11 mouse cellular contexts compared by ENCODE assay signal in genomic region chr14:76489128-76489527, GRCm38 (mm10).
DNase-seq lines count a peak whose midpoint lies in the region; ATAC-seq and TF ChIP-seq lines count a peak whose summit lies in the region.
"Had no signal": no experiment of that assay in that cellular context is flagged by ENCODE, and none has a peak within 500 bp of the region (broad histone marks: within the 10 kb centered on the region; RNA-seq: fewer than 3 reads in every experiment).

No protein-coding gene starts in this region.

- ATAC-seq in lung, embryonic 14.5 days (ENCODE audit: insufficient read depth), result 0 out of 2 replicates have a peak, but pooled peaks have one; percentile 39
- peak; percentile 69 for ATAC-seq in embryonic facial prominence, embryonic 14.5 days (ENCODE audit: low read depth)
- peak; percentile 87; the same call in 1 of the 2 replicates for ATAC-seq in hindbrain, embryonic 15.5 days (ENCODE audit: low FRiP score, low read depth)
- peak; percentile 81 for ATAC-seq in neural tube, embryonic 15.5 days (ENCODE audit: low FRiP score)
- no peak for ATAC-seq in megakaryocyte-erythroid progenitor cell, adult 5-6 weeks (replicated peaks; ENCODE audit: low FRiP score, low TSS enrichment, poor library complexity, severe bottlenecking)

- H3K27me3 ChIP-seq in lung, embryonic 14.5 days (ENCODE audit: insufficient read depth, low read length), result no peaks in the 10 kb centered on the region
- no peaks in the 10 kb centered on the region for H3K27me3 ChIP-seq in embryonic facial prominence, embryonic 14.5 days (replicated peaks; ENCODE audit: control insufficient read depth, insufficient read depth, low read length)
- no peaks in the 10 kb centered on the region for H3K27me3 ChIP-seq in hindbrain, embryonic 15.5 days
- no peaks in the 10 kb centered on the region for H3K27me3 ChIP-seq in neural tube, embryonic 15.5 days (replicated peaks)

- no peak overlapping the region for H3K27ac ChIP-seq in lung, embryonic 14.5 days (ENCODE audit: low read depth)
- peak overlapping the region; percentile 67 for H3K27ac ChIP-seq in embryonic facial prominence, embryonic 14.5 days (replicated peaks; ENCODE audit: low read depth, low read length)
- H3K27ac ChIP-seq in hindbrain, embryonic 15.5 days (replicated peaks), result peak overlapping the region; percentile 57
- peak overlapping the region; percentile 41 for H3K27ac ChIP-seq in neural tube, embryonic 15.5 days (replicated peaks)
- H3K27ac ChIP-seq: macrophage had no signal

- no peak for TF ChIP-seq CTCF in lung, embryonic 14.5 days (IDR thresholded peaks at IDR 0.05; ENCODE audit: low read depth)

- H3K4me1 ChIP-seq in lung, embryonic 14.5 days (ENCODE audit: insufficient read depth), result no peaks in the 10 kb centered on the region
- H3K4me1 ChIP-seq in embryonic facial prominence, embryonic 14.5 days (ENCODE audit: control insufficient read depth, insufficient read depth, low read length), result peaks cover 12% of the 10 kb centered on the region
- H3K4me1 ChIP-seq in hindbrain, embryonic 15.5 days (replicated peaks), result peaks cover 19% of the 10 kb centered on the region
- peaks cover 18% of the 10 kb centered on the region for H3K4me1 ChIP-seq in neural tube, embryonic 15.5 days

- no peak overlapping the region for H3K9ac ChIP-seq in lung, embryonic 14.5 days
- H3K9ac ChIP-seq in embryonic facial prominence, embryonic 14.5 days (ENCODE audit: low read depth, low read length), result no peak overlapping the region
- H3K9ac ChIP-seq in hindbrain, embryonic 15.5 days, result no peak overlapping the region
- no peak overlapping the region for H3K9ac ChIP-seq in neural tube, embryonic 15.5 days (replicated peaks)

- 0 out of 2 replicates have a peak, but pooled peaks cover under 1% of the 10 kb centered on the region for H3K36me3 ChIP-seq in lung, embryonic 14.5 days (ENCODE audit: insufficient read depth)
- no peaks in the 10 kb centered on the region for H3K36me3 ChIP-seq in embryonic facial prominence, embryonic 14.5 days (ENCODE audit: control insufficient read depth, insufficient read depth, low read length)
- no peaks in the 10 kb centered on the region for H3K36me3 ChIP-seq in hindbrain, embryonic 15.5 days
- peaks cover 8% of the 10 kb centered on the region for H3K36me3 ChIP-seq in neural tube, embryonic 15.5 days
- H3K36me3 ChIP-seq: G1E had no signal

- no peak overlapping the region for H3K4me3 ChIP-seq in lung, embryonic 14.5 days (ENCODE audit: low read depth, low read length)
- H3K4me3 ChIP-seq in embryonic facial prominence, embryonic 14.5 days (ENCODE audit: low read depth, low read length), result no peak overlapping the region
- H3K4me3 ChIP-seq in hindbrain, embryonic 15.5 days, result no peak overlapping the region
- no peak overlapping the region for H3K4me3 ChIP-seq in neural tube, embryonic 15.5 days (replicated peaks)

- WGBS in lung, embryonic 14.5 days, result 57% methylated on average over 2 of the region's 2 CpGs
- WGBS in embryonic facial prominence, embryonic 14.5 days, result 49% methylated on average over 2 of the region's 2 CpGs
- WGBS in hindbrain, embryonic 15.5 days, result 47% methylated on average over 2 of the region's 2 CpGs
- 55% methylated on average over 2 of the region's 2 CpGs for WGBS in neural tube, embryonic 15.5 days

- peak; percentile 63 for DNase-seq in lung, embryonic 14.5 days
- no peak for DNase-seq in lung, postnatal 14 days
- peak; percentile 87 for DNase-seq in embryonic facial prominence, embryonic 14.5 days (ENCODE audit: low spot score)
- DNase-seq in urinary bladder, postnatal 14 days (ENCODE audit: low spot score), result no peak
- DNase-seq: kidney, adult 18-20 months; thymus, postnatal 25 days had no signal

- H3K9me3 ChIP-seq in lung, embryonic 14.5 days (ENCODE audit: low read depth, low read length), result no peaks in the 10 kb centered on the region
- H3K9me3 ChIP-seq in embryonic facial prominence, embryonic 14.5 days (ENCODE audit: control insufficient read depth, low read length), result no peaks in the 10 kb centered on the region
- H3K9me3 ChIP-seq in hindbrain, embryonic 15.5 days, result no peaks in the 10 kb centered on the region
- no peaks in the 10 kb centered on the region for H3K9me3 ChIP-seq in neural tube, embryonic 15.5 days (replicated peaks)

- H3K4me2 ChIP-seq in lung, embryonic 14.5 days, result no peak overlapping the region
- H3K4me2 ChIP-seq in embryonic facial prominence, embryonic 14.5 days (ENCODE audit: low read depth, low read length), result no peak overlapping the region
- H3K4me2 ChIP-seq in hindbrain, embryonic 15.5 days, result no peak overlapping the region
- no peak overlapping the region for H3K4me2 ChIP-seq in neural tube, embryonic 15.5 days

Comparison
In these comparisons a context has a peak if more than half of its experiments do, and no peak if none do; other contexts are left out.
1. DNase-seq: peak in lung, embryonic 14.5 days (single experiment) and embryonic facial prominence, embryonic 14.5 days (single experiment); none in lung, postnatal 14 days (single experiment) and urinary bladder, postnatal 14 days (single experiment).